Mouse (Mus musculus): ENCODE measurements around the gene Kdm4a.

GRCm38 (mm10) chr4:118131329-118131728 lies 48.5 kb downstream of the Kdm4a start:
- no peak for TF ChIP-seq POLR2A (IDR thresholded peaks at IDR 0.05; ENCODE audit: low read depth, low read length)
- no peak for TF ChIP-seq CTCF (conservative IDR thresholded peaks at IDR 0.05; ENCODE audit: insufficient read depth, insufficient read length, low read depth, low read length)
